Mouse (Mus musculus): ENCODE data around the gene Foxj2. TPM values are rescaled to one million over a fixed set of nuclear protein-coding genes. Genes with fewer than 3 reads are reported as not detected.

Foxj2 gene
- total and polyA plus RNA-seq, 2 experiments from 2014 or later: 4.4 to 17.8 TPM

DNA sequence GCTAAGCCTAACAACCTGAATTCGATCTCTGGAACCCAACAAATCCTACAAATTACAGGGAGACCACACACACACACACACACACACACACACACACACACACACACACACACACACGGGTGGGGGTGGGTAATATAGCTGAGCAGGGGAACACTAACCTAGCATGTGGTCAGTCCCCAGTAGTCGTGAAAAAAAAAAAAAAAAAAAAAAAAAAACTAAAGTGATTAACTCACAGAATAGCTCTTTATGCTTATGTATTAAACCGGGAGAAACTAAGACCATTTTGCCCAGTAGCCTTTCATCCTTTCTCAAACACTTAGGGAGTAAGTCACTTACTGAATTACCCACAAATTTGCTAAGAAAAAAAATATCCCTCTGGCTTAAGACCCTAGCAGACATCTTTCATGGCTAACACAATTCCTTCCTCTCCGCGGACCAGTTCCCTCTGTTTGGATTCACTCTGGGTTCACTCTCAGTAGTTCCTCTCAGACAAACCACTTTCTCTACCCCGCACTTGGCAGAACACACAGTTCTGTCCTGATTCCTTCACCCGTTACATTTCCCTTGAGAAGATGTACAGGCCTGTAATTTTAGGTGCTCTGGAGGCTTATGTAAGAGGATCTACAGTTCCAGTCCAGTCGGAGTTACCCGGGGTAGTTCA, 18.9 kb upstream of the Foxj2 start:
- Histone ChIP-seq H3K4me2 (ENCODE audit: low read depth, low read length) (peak overlapping the region; percentile 90), H3K9me3 (replicated peaks; ENCODE audit: control insufficient read depth, low read length) (no peaks in the 10 kb centered on the region), H3K9ac (replicated peaks; ENCODE audit: low read depth, low read length) (no peak overlapping the region; the same call in 1 of the 2 replicates), H3K27ac (ENCODE audit: low read depth) (peak overlapping the region; percentile 18), H3K36me3 (replicated peaks; ENCODE audit: control insufficient read depth, insufficient read depth, low read length) (no peaks in the 10 kb centered on the region), H3K4me3 (ENCODE audit: low read depth, low read length) (peak overlapping the region; percentile 53), H3K4me1 (ENCODE audit: control insufficient read depth, insufficient read depth) (peaks cover 10% of the 10 kb centered on the region; the same call in 1 of the 2 replicates), H3K27me3 (ENCODE audit: control insufficient read depth, insufficient read depth, low read length) (no peaks in the 10 kb centered on the region)
- DNase-seq (ENCODE audit: low spot score) (no peak), ATAC-seq (ENCODE audit: insufficient read depth, low read depth) (peak; percentile 4; the same call in 1 of the 2 replicates)
- TF ChIP-seq EP300 (IDR thresholded peaks at IDR 0.05; ENCODE audit: low read depth) (no peak), CTCF (IDR thresholded peaks at IDR 0.05; ENCODE audit: low read depth) (no peak)
- 45% methylated on average over 10 of the region's 10 CpGs for WGBS

DNA sequence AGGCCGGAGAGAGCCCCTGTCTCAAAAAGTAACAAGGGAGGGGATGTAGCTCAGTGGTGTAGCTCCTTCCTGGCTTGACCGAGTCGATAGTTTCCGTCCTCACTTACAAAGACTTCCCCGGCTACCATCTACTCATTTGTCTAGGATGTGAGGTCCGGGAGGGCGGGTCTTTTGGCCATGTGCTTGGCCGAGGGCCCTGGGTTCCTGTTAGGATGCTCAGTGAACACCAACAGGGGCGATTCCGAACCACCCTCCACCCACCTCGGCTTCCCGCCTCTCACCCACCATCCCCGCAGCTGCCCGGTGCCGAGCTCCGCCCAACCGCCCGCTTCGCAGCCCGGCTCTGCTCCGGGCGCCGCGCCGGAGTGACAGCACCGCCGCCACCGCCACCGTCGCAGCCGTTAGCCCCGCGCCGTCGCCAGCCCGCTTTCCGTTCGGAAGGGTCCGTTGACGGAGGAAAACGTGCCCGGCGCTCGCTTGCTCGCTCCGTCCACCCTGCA, 18.4 kb upstream of the Foxj2 start, which contains the start of gene Slc2a3:
TSS of gene Slc2a3 (minus strand) at position 340 of the 500 bp plus-strand sequence.
- TF ChIP-seq EP300 (IDR thresholded peaks at IDR 0.05; ENCODE audit: low read depth): no peak
- TF ChIP-seq CTCF (IDR thresholded peaks at IDR 0.05; ENCODE audit: low read depth): no peak
- ATAC-seq (ENCODE audit: insufficient read depth, low read depth) (peak; percentile 59), DNase-seq (ENCODE audit: low spot score) (peak; percentile 31)
- peak within 1 kb of the TSS; percentile 57 for H3K9ac ChIP-seq (replicated peaks; ENCODE audit: low read depth, low read length)
- H3K4me2 ChIP-seq (ENCODE audit: low read depth, low read length): peak within 1 kb of the TSS; percentile 90
- H3K4me3 ChIP-seq (ENCODE audit: low read depth, low read length): peak within 1 kb of the TSS; percentile 53
- WGBS: 1% methylated on average over 42 of the region's 46 CpGs
- peaks cover 10% of the 10 kb centered on the region; the same call in 1 of the 2 replicates for H3K4me1 ChIP-seq (ENCODE audit: control insufficient read depth, insufficient read depth)
- H3K36me3 ChIP-seq (replicated peaks; ENCODE audit: control insufficient read depth, insufficient read depth, low read length): no peaks in the 10 kb centered on the region
- H3K9me3 ChIP-seq (replicated peaks; ENCODE audit: control insufficient read depth, low read length): no peaks in the 10 kb centered on the region
- no peaks in the 10 kb centered on the region for H3K27me3 ChIP-seq (ENCODE audit: control insufficient read depth, insufficient read depth, low read length)
- H3K27ac ChIP-seq (ENCODE audit: low read depth): peak within 1 kb of the TSS; percentile 18

DNA sequence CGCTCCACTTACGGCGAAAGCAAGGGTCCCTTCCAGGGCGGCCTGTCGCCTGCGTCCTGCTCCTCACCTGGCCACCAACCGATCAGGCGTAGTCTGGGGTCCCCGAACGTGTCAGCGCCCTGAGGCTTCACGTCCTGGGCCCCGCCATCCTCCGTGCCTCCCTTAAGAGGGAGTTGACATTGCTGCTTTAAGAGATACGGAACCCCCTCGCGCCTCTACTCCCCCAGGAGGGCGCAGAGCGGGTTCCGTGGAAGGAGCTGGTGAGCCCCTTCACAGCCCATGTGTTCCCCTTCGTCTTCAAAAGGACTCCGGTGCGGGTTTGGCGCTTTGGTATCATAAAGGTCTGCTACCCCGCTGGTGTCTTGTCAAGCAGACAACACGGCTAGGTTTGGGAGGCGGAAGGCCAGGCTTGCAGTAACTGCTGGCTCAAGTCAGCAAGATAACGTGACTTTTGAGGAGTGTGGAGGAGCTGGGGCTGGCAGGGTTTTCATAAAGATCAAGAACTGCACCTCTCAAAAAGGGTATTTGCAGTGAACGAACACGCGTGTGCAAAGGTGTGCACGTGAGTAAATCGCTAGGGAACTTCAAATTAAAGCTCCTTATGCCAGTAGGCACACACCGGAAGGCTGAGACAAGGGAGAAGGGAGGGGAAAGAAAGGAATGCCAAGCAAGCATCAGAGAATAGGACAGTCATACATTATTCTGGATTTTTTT, 17.8 kb upstream of the Foxj2 start:
- Histone ChIP-seq H3K27me3 (ENCODE audit: control insufficient read depth, insufficient read depth, low read length) (no peaks in the 10 kb centered on the region), H3K4me3 (ENCODE audit: low read depth, low read length) (peak overlapping the region; percentile 53), H3K36me3 (replicated peaks; ENCODE audit: control insufficient read depth, insufficient read depth, low read length) (no peaks in the 10 kb centered on the region), H3K4me1 (ENCODE audit: control insufficient read depth, insufficient read depth) (peaks cover 10% of the 10 kb centered on the region; the same call in 1 of the 2 replicates), H3K9me3 (replicated peaks; ENCODE audit: control insufficient read depth, low read length) (no peaks in the 10 kb centered on the region), H3K4me2 (ENCODE audit: low read depth, low read length) (peak overlapping the region; percentile 90), H3K27ac (ENCODE audit: low read depth) (peak overlapping the region; percentile 18; the same call in 1 of the 2 replicates), H3K9ac (replicated peaks; ENCODE audit: low read depth, low read length) (peak overlapping the region; percentile 57)
- 4% methylated on average over 34 of the region's 34 CpGs for WGBS
- TF ChIP-seq EP300 (IDR thresholded peaks at IDR 0.05; ENCODE audit: low read depth) (no peak), CTCF (IDR thresholded peaks at IDR 0.05; ENCODE audit: low read depth) (no peak)
- DNase-seq (ENCODE audit: low spot score): no peak
- peak; percentile 24 for ATAC-seq (ENCODE audit: insufficient read depth, low read depth)

DNA sequence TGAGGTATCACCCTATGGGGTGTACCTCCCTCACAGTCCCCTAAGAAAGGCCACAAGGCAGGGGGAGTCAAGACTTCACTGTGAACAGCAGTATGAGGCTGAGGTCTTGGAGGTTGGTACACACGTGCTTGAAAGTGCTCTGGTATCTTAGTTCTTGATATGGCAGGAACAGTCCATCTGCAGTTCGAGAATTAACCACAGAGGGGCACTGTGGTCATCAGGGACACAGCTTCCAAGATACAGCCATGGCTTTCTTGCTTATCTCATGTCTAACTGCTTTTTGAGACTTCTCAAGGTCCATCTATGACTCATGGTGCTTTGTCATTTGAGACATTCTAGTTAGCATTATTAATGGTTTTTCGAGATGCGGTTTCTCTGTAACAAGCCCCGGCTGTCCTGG, 15.3 kb upstream of the Foxj2 start:
- no peak overlapping the region for H3K9ac ChIP-seq (replicated peaks; ENCODE audit: low read depth, low read length)
- no peak overlapping the region for H3K4me2 ChIP-seq (ENCODE audit: low read depth, low read length)
- H3K4me3 ChIP-seq (ENCODE audit: low read depth, low read length): no peak overlapping the region
- TF ChIP-seq CTCF (IDR thresholded peaks at IDR 0.05; ENCODE audit: low read depth) (peak; percentile 76), EP300 (IDR thresholded peaks at IDR 0.05; ENCODE audit: low read depth) (no peak)
- 0 out of 2 replicates have a peak, but pooled peaks have one; percentile 24 for ATAC-seq (ENCODE audit: insufficient read depth, low read depth)
- WGBS: 20% methylated on average over 5 of the region's 5 CpGs
- no peak overlapping the region for H3K27ac ChIP-seq (ENCODE audit: low read depth)
- H3K4me1 ChIP-seq (ENCODE audit: control insufficient read depth, insufficient read depth): peaks cover 10% of the 10 kb centered on the region; the same call in 1 of the 2 replicates
- H3K27me3 ChIP-seq (ENCODE audit: control insufficient read depth, insufficient read depth, low read length): no peaks in the 10 kb centered on the region
- no peaks in the 10 kb centered on the region for H3K9me3 ChIP-seq (replicated peaks; ENCODE audit: control insufficient read depth, low read length)
- no peaks in the 10 kb centered on the region for H3K36me3 ChIP-seq (replicated peaks; ENCODE audit: control insufficient read depth, insufficient read depth, low read length)
- DNase-seq (ENCODE audit: low spot score): peak; percentile 76

DNA sequence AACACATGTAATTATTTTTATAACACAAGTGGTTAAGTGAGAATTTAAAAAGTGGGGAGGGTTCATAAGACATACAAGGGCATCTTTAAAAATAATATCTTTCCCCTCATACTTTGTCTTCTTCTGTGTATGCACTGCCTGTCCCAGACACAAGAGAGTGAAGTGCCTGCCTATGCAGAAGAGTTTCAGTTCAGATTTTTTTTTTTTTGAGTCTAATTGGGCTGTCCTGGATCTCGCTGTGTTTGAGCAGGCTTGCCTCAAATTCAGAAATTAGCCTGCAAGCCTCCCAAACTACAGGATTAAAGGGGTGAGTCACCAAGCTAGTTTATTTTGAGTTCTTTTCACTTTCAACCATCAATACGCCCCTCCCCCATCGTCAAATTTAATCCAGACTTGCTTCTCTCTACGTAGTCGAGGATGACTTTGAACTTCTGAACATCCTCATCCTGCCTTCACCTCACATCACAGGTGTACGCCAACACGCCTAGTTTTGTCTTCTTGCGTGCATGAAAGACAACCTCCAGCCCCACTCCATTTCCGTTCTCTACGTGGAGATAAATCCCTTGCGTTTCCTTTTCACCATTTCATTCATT, 9.6 kb upstream of the Foxj2 start:
- Histone ChIP-seq H3K36me3 (replicated peaks; ENCODE audit: control insufficient read depth, insufficient read depth, low read length) (no peaks in the 10 kb centered on the region), H3K4me1 (ENCODE audit: control insufficient read depth, insufficient read depth) (peaks cover 2% of the 10 kb centered on the region; the same call in 1 of the 2 replicates), H3K4me3 (ENCODE audit: low read depth, low read length) (peak overlapping the region; percentile 83), H3K9me3 (replicated peaks; ENCODE audit: control insufficient read depth, low read length) (no peaks in the 10 kb centered on the region), H3K4me2 (ENCODE audit: low read depth, low read length) (peak overlapping the region; percentile 73), H3K27ac (ENCODE audit: low read depth) (peak overlapping the region; percentile 100), H3K9ac (replicated peaks; ENCODE audit: low read depth, low read length) (peak overlapping the region; percentile 39), H3K27me3 (ENCODE audit: control insufficient read depth, insufficient read depth, low read length) (no peaks in the 10 kb centered on the region)
- no peak for TF ChIP-seq EP300 (IDR thresholded peaks at IDR 0.05; ENCODE audit: low read depth)
- TF ChIP-seq CTCF (IDR thresholded peaks at IDR 0.05; ENCODE audit: low read depth): no peak
- DNase-seq (ENCODE audit: low spot score) (no peak), ATAC-seq (ENCODE audit: insufficient read depth, low read depth) (no peak)
- WGBS: 2% methylated on average over 11 of the region's 11 CpGs
